Mouse (Mus musculus) E14TG2a.4 (cell line): ENCODE measurements around the gene Msantd1.

Source experiments
- CTCF ChIP-seq: conservative IDR thresholded peaks from 2 replicates; pipeline ENCODE4 v1.5.1; 2014; ENCODE audit warnings: low read length
- NANOG ChIP-seq: IDR thresholded peaks from 2 replicates; pipeline ENCODE4 v1.6.1; 2014; ENCODE audit warnings: borderline replicate concordance, low read length, mixed read lengths
- POU5F1 ChIP-seq: IDR thresholded peaks from 2 replicates; pipeline ENCODE4 v1.6.1; 2014; ENCODE audit warnings: low read length, borderline replicate concordance

GRCm38 (mm10) chr5:34904412-34904811, 3.4 kb upstream of the Msantd1 start:
- no peak for TF ChIP-seq CTCF
- no peak for TF ChIP-seq POU5F1
- no peak for TF ChIP-seq NANOG
